Mouse (Mus musculus) gastrocnemius, adult 8-10 months (tissue): ENCODE measurements around the gene Tas2r124. TPM values are rescaled to one million over a fixed set of nuclear protein-coding genes. Genes with fewer than 3 reads are reported as not detected.

Experiments used
- DNase-seq, 2 experiments: peaks; one replicate each; pipeline ENCODE4 v3.0.0; 2022; ENCODE audit warnings: low spot score in 2 of 2
- total RNA-seq, 4 experiments: library from RNA; stranded (reverse); gene quantifications; 2 replicates each; pipeline ENCODE4 v1.2.4; 2022

The Tas2r124 gene
- total RNA-seq: not detected

DNA sequence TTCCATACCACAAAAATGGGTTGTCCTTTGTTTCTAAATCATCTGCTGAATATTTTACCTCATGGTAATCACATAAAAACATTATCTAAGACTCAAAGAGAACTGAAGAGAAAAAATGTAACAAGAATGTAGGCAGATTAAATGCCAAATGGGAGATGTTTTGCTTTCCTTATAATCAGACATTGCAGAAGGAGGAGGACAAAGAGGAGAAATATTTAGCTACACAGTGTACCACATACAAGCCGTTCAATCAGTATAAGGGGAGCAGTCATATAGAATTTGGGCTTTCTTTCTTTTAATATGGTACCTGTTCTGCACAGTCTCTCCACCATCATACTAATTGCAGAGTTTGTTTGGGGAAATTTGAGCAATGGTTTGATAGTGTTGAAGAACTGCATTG is at the start of gene Tas2r124:
Tas2r124 (plus strand) TSS at position 301 of the 400 bp plus-strand sequence.
- no peak for DNase-seq

DNA sequence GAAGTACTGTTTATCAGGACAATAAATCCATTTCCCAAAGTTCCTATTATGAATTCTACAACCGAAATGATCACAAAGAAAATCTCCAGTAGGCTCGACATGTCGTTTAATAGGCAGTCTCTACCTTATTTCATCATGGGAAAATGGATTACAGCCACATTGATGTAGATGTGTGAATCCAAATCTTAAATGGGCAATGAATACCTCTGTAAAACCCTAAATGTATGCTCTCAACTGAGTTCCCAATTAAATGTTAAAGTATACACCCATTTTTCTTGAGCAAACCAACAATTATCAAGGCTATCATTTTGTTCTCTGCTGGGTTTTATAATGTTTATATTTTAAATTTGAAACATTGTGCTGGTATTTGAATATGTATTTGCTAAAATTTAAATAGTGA is 42.7 kb upstream of the Tas2r124 start, which contains the start of gene Tas2r122:
Tas2r122 (minus strand) TSS at position 101 of the 400 bp plus-strand sequence.
- no peak for DNase-seq

DNA sequence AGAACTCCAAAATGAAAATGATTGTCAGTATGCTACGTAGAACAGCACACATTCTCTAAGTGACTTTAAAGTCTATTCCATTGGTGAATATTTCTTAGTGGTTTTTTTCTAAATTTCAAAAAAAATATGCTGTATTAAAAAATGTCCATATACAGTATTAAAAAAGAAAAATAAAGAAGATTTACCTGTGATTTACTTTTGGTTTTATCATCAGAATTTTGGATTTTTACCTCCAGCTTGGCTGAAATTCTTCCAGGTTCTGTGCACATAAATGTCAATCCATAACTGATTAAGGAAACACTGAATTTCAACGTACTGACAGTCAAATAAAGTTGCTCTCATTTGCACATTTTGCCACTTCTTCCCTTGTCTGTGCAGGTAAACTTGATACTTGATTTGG is 16.6 kb upstream of the Tas2r124 start, which contains the start of gene Tas2r115:
Tas2r115 (minus strand) TSS at position 101 of the 400 bp plus-strand sequence.
- DNase-seq: no peak

DNA sequence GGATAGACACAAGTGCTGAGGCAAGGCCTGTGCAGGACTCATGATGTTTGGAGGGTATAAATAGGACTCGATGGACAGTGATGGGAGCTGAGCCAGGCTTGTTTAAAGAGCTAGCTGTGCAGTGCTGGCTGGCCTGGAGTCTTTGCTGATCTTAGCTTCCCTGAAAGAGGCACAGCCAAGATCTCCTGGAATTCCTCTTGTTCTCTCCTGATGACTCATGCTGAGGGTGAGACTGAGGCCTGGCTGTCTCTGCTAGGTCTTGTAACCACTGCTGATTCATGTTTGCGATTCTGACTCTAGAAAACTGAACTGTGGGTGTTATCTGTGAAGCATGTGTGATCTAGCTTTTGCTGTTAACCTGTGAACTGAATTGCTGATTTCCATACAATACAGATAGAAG is 4.3 kb upstream of the Tas2r124 start:
- no peak for DNase-seq

DNA sequence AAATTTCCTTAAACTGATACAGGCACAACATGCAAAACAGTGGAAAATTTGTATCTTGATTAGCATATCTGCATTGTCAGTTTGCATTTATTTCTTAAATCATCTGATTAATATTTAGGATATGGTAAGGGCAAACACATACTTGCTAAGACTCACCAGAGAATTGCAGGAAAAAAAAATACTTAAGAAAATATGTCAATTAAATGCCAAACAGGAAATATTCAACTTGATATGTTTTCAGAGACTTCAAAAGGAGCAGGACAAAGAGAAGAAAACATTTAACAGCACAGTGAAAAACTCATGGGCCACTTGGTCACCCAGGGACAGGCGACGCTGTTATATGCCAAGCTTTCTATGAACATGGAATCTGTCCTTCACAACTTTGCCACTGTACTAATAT is 7.3 kb downstream of the Tas2r124 start, which contains the start of gene Tas2r102:
Tas2r102 (plus strand) TSS at position 301 of the 400 bp plus-strand sequence.
- no peak for DNase-seq

DNA sequence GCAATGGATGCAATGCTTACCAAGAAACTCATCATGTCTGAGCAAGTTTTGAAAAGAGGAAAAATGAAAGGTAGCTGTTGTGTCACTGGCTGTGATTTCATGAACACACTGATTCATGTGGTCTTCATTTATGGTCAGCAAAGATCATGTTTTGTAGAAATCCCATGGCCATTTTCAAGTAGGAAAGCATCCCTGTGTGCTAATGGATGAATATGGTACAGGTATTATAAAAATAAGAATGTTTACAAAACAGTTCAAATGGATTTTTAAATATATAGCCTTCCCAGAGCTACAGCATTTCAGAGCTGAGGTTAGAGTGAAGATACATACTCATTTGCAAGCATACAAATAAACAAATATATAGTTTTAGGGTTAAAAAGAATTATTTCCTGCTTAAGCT is 23.5 kb downstream of the Tas2r124 start, which contains the start of gene Tas2r136:
Tas2r136 (minus strand) TSS at position 101 of the 400 bp plus-strand sequence.
- DNase-seq: no peak

DNA sequence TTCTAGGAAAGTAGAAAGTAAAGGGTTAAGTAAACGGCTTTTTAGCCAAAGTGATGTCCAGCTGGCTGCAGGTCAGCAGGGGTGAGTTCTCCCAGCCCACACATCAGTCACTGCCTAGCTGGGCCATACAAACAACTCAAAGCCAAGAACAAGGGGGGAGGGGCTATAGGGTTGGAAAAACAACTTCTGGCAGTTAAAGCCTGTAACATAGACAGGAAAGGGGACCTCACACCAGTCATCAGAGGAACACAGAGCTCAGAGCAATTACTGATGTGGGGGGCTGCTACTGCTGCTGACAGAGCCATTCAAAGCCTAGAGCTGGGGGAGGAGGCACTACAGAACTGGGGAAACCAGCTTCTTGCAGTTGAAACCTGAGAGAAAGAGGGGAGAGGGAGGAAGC is 40.9 kb downstream of the Tas2r124 start:
- no peak for DNase-seq

DNA sequence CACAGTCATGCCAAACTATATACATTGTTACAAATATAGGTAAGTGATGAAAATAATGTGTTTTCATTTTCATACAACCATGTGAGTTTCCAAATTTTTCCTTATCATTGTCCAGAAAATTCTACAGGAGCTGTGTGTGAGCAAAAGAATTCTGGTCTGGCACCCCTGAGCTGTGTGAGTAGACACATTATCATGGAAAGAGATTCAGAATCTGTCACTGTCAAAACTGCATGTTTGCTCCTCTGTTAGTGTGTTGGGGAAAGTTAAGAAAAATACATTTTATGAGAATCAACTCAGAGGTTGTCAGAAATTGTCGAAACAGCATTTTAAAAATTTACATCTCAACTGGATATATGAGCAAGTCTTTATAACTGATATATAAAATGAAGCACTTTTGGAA is 48.0 kb downstream of the Tas2r124 start, which contains the start of gene Tas2r117:
Tas2r117 (plus strand) TSS at position 301 of the 400 bp plus-strand sequence.
- DNase-seq: no peak

Other genes with a start within 250 kb of the Tas2r124 start
- not detected for gene Prh1, start 184.9 kb upstream of the Tas2r124 start, total RNA-seq
- gene Prp2, start 158.8 kb upstream of the Tas2r124 start, total RNA-seq: not detected
- gene A630073D07Rik, start 103.2 kb upstream of the Tas2r124 start, total RNA-seq: not detected
- not detected for gene Tas2r120, start 97.8 kb upstream of the Tas2r124 start, total RNA-seq
- gene Tas2r121, start 53.7 kb upstream of the Tas2r124 start, total RNA-seq: not detected
- not detected for gene Tas2r122, start 42.8 kb upstream of the Tas2r124 start, total RNA-seq
- gene Tas2r115, start 16.7 kb upstream of the Tas2r124 start, total RNA-seq: not detected
- not detected for gene Tas2r102, start 7.4 kb downstream of the Tas2r124 start, total RNA-seq
- gene Tas2r136, start 23.4 kb downstream of the Tas2r124 start, total RNA-seq: not detected
- not detected for gene Tas2r117, start 48.1 kb downstream of the Tas2r124 start, total RNA-seq
- gene Tas2r123, start 92.4 kb downstream of the Tas2r124 start, total RNA-seq: not detected
- not detected for gene Tas2r116, start 100.7 kb downstream of the Tas2r124 start, total RNA-seq
- gene Tas2r110, start 113.3 kb downstream of the Tas2r124 start, total RNA-seq: not detected
- gene Tas2r113, start 138.3 kb downstream of the Tas2r124 start, total RNA-seq: not detected
- not detected for gene Tas2r125, start 154.9 kb downstream of the Tas2r124 start, total RNA-seq
- gene Tas2r129, start 196.4 kb downstream of the Tas2r124 start, total RNA-seq: not detected
- gene Tas2r131, start 203.2 kb downstream of the Tas2r124 start, total RNA-seq: not detected
- gene Tas2r109, start 226.2 kb downstream of the Tas2r124 start, total RNA-seq: not detected